Mouse (Mus musculus): ENCODE results near the gene Zfp978. TPM values are rescaled to one million over a fixed set of nuclear protein-coding genes. Genes with fewer than 3 reads are reported as not detected.
A peak's percentile ranks its signal among the peaks of the same experiment; 100 is the strongest.
"Not testable (repeated sequence)": the region's sequence is repeated elsewhere in the genome, so short reads cannot be mapped to it uniquely, and the experiment has no call there.

Gene Zfp978
- polyA plus RNA-seq, 1 experiment from 2014 or later, result not detected

DNA sequence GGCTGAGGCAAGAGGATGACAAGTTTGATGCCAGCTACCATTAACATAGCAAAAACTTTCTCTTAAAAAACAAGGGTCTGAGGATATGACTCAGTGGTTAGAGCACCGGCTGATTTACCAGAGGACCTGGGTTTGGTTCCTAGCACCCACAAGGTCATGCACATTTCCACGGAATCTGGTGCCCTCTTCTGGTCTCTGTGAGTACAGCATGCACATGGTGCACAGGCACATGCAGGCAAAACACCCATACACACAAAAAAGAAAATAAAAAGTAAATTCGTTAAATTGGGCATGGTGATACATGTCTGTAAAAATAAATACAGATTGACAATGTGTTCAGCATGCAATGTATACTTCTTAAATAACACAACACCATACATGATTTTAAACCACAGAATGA, 20.9 kb upstream of the Zfp978 start:
- H3K27me3 ChIP-seq (ENCODE audit: control insufficient read depth, insufficient read depth, low read depth, low read length); H3K36me3 ChIP-seq (ENCODE audit: control insufficient read depth, insufficient read depth, low read length); H3K4me1 ChIP-seq (ENCODE audit: control insufficient read depth, insufficient read depth, low read length); H3K4me2 ChIP-seq (ENCODE audit: low read length); H3K4me3 ChIP-seq (ENCODE audit: low read depth, low read length); ATAC-seq; H3K27ac ChIP-seq (ENCODE audit: low read length); H3K9ac ChIP-seq (ENCODE audit: low read depth, low read length): not testable (repeated sequence)
- 68% methylated on average over 3 of the region's 3 CpGs for WGBS
- peaks cover 58% of the 10 kb centered on the region for H3K9me3 ChIP-seq (replicated peaks; ENCODE audit: control insufficient read depth, low read length, poor library complexity, severe bottlenecking)

- H3K27me3 ChIP-seq (ENCODE audit: control insufficient read depth, insufficient read depth, low read depth, low read length); ATAC-seq; H3K4me3 ChIP-seq (ENCODE audit: low read depth, low read length); H3K36me3 ChIP-seq (ENCODE audit: control insufficient read depth, insufficient read depth, low read length); H3K27ac ChIP-seq (ENCODE audit: low read length); H3K4me2 ChIP-seq (ENCODE audit: low read length); H3K4me1 ChIP-seq (ENCODE audit: control insufficient read depth, insufficient read depth, low read length); H3K9ac ChIP-seq (ENCODE audit: low read depth, low read length): not testable (repeated sequence)
- peaks cover 53% of the 10 kb centered on the region for H3K9me3 ChIP-seq (replicated peaks; ENCODE audit: control insufficient read depth, low read length, poor library complexity, severe bottlenecking)
- WGBS, result 84% methylated on average over 3 of the region's 3 CpGs
Measured at GRCm38 (mm10) chr4:147340876-147341275, 20.2 kb upstream of the Zfp978 start.

GRCm38 (mm10) chr4:147343042-147343908, 17.8 kb upstream of the Zfp978 start:
- H3K9ac ChIP-seq (ENCODE audit: low read depth, low read length); H3K4me2 ChIP-seq (ENCODE audit: low read length); H3K4me1 ChIP-seq (ENCODE audit: control insufficient read depth, insufficient read depth, low read length); H3K36me3 ChIP-seq (ENCODE audit: control insufficient read depth, insufficient read depth, low read length); H3K4me3 ChIP-seq (ENCODE audit: low read depth, low read length); H3K27ac ChIP-seq (ENCODE audit: low read length); H3K27me3 ChIP-seq (ENCODE audit: control insufficient read depth, insufficient read depth, low read depth, low read length): not testable (repeated sequence)
- peaks cover 44% of the 10 kb centered on the region for H3K9me3 ChIP-seq (replicated peaks; ENCODE audit: control insufficient read depth, low read length, poor library complexity, severe bottlenecking)
- ATAC-seq, result peak; percentile 84
- WGBS, result 80% methylated on average over 6 of the region's 6 CpGs

DNA sequence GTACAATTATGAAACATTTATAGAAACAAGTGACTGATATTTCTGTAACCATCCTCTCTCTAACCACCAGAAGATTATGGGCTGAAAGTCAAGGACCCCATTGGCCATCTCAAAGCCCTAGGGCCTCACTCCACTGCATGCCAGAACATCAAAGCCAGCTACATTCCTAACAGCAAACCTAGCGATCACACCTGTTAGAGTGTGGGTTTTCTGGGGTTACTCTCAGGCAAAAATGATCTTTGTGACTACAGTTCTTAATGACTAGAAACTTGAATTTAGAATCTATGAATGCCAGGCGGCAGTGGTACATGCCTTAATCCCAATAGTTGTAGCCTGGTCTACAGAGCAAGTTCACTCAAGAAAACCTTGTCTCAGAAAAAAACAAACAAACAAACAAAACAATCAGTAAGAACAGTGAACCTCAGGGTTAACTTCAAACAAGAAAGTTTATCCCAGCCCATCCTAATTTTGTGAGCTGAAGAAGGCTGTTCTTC, 16.0 kb upstream of the Zfp978 start:
- H3K9me3 ChIP-seq (replicated peaks; ENCODE audit: control insufficient read depth, low read length, poor library complexity, severe bottlenecking), result peaks cover 48% of the 10 kb centered on the region
- H3K27me3 ChIP-seq (ENCODE audit: control insufficient read depth, insufficient read depth, low read depth, low read length); H3K4me1 ChIP-seq (ENCODE audit: control insufficient read depth, insufficient read depth, low read length); H3K9ac ChIP-seq (ENCODE audit: low read depth, low read length); H3K4me3 ChIP-seq (ENCODE audit: low read depth, low read length); H3K36me3 ChIP-seq (ENCODE audit: control insufficient read depth, insufficient read depth, low read length); H3K4me2 ChIP-seq (ENCODE audit: low read length); ATAC-seq; H3K27ac ChIP-seq (ENCODE audit: low read length): not testable (repeated sequence)
- 91% methylated on average over 2 of the region's 2 CpGs for WGBS

DNA sequence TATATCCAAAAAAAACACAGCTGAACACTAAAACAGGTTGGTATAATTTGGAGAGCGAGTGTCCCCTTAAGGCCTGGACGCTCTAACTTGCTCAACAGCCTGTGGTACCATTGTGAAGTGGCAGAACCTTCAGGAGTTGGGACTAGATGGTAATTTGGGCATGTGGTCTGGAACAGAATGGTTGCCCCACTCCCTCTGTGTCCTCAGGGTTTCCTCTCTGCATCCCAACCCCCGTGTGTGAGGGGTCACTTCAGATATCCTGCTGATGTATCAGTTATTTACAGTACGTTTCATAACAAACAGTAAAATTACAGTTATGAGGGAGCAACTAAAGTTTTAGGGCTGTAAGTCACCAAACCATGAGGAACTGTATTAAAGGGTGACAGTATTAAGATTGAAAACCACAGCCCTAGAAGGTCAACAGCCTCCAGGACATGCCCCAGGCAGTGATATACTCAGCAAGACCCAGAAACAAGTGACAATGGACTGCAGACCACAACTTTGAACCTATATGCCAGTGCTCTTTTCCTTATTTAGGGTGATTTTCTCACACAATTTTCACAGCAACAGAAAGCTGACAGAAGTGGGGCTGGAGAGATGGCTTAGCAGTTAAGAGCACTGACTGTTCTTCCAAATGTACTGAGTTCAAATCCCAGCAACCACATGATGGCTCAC, 14.6 kb upstream of the Zfp978 start:
- not testable (repeated sequence) for H3K4me2 ChIP-seq (ENCODE audit: low read length); H3K4me1 ChIP-seq (ENCODE audit: control insufficient read depth, insufficient read depth, low read length); H3K27ac ChIP-seq (ENCODE audit: low read length); H3K9ac ChIP-seq (ENCODE audit: low read depth, low read length); ATAC-seq; H3K36me3 ChIP-seq (ENCODE audit: control insufficient read depth, insufficient read depth, low read length); H3K4me3 ChIP-seq (ENCODE audit: low read depth, low read length); H3K27me3 ChIP-seq (ENCODE audit: control insufficient read depth, insufficient read depth, low read depth, low read length)
- H3K9me3 ChIP-seq (replicated peaks; ENCODE audit: control insufficient read depth, low read length, poor library complexity, severe bottlenecking), result peaks cover 55% of the 10 kb centered on the region
- WGBS, result 66% methylated on average over 4 of the region's 4 CpGs

- peaks cover 55% of the 10 kb centered on the region for H3K9me3 ChIP-seq (replicated peaks; ENCODE audit: control insufficient read depth, low read length, poor library complexity, severe bottlenecking)
- not testable (repeated sequence) for H3K27ac ChIP-seq (ENCODE audit: low read length); H3K4me3 ChIP-seq (ENCODE audit: low read depth, low read length); H3K4me1 ChIP-seq (ENCODE audit: control insufficient read depth, insufficient read depth, low read length); ATAC-seq; H3K9ac ChIP-seq (ENCODE audit: low read depth, low read length); H3K27me3 ChIP-seq (ENCODE audit: control insufficient read depth, insufficient read depth, low read depth, low read length); H3K36me3 ChIP-seq (ENCODE audit: control insufficient read depth, insufficient read depth, low read length); H3K4me2 ChIP-seq (ENCODE audit: low read length)
- WGBS, result 64% methylated on average over 4 of the region's 4 CpGs
Measured at GRCm38 (mm10) chr4:147347300-147347699, 13.8 kb upstream of the Zfp978 start.

DNA sequence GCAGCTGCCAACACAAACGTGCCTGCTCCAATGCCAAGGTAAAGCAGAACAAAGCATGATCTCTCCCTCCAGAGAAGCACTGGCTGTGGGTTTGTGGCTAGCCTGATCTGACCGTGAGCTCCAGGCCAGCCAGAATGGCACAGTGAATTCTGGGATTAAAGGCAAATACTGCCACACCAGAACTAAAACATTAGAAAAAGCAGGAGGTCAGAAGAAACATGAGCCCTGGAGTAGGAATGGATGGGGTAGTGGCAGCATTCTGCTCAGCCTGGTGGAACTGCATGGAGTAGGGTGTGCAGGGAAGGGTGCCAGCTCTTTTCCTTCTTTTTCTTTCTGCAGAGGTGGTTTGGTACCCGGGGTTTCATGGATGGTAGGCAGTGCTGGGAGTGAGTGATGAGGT, 13.2 kb upstream of the Zfp978 start:
- H3K36me3 ChIP-seq (ENCODE audit: control insufficient read depth, insufficient read depth, low read length); H3K27ac ChIP-seq (ENCODE audit: low read length); ATAC-seq; H3K4me1 ChIP-seq (ENCODE audit: control insufficient read depth, insufficient read depth, low read length); H3K4me3 ChIP-seq (ENCODE audit: low read depth, low read length); H3K27me3 ChIP-seq (ENCODE audit: control insufficient read depth, insufficient read depth, low read depth, low read length); H3K9ac ChIP-seq (ENCODE audit: low read depth, low read length); H3K4me2 ChIP-seq (ENCODE audit: low read length): not testable (repeated sequence)
- H3K9me3 ChIP-seq (replicated peaks; ENCODE audit: control insufficient read depth, low read length, poor library complexity, severe bottlenecking), result peaks cover 55% of the 10 kb centered on the region
- WGBS, result 52% methylated on average over 1 of the region's 3 CpGs

- WGBS, result 78% methylated on average over 2 of the region's 2 CpGs
- peaks cover 50% of the 10 kb centered on the region for H3K9me3 ChIP-seq (replicated peaks; ENCODE audit: control insufficient read depth, low read length, poor library complexity, severe bottlenecking)
- H3K27me3 ChIP-seq (ENCODE audit: control insufficient read depth, insufficient read depth, low read depth, low read length), result not testable (repeated sequence)
Measured at GRCm38 (mm10) chr4:147348401-147348800, 12.7 kb upstream of the Zfp978 start.

More at GRCm38 (mm10) chr4:147348401-147348800, 12.7 kb upstream of the Zfp978 start:
- H3K36me3 ChIP-seq (ENCODE audit: control insufficient read depth, insufficient read depth, low read length); H3K4me2 ChIP-seq (ENCODE audit: low read length); H3K4me1 ChIP-seq (ENCODE audit: control insufficient read depth, insufficient read depth, low read length); H3K9ac ChIP-seq (ENCODE audit: low read depth, low read length); H3K4me3 ChIP-seq (ENCODE audit: low read depth, low read length); H3K27ac ChIP-seq (ENCODE audit: low read length); ATAC-seq: not testable (repeated sequence)

Data from midbrain, embryonic 16.5 days (tissue).